Mouse (Mus musculus): ENCODE measurements around the gene Sin3b. TPM values are rescaled to one million over a fixed set of nuclear protein-coding genes. Genes with fewer than 3 reads are reported as not detected.
"Not testable (repeated sequence)": the region's sequence is repeated elsewhere in the genome, so short reads cannot be mapped to it uniquely, and the experiment has no call there.

Gene Sin3b
- polyA plus RNA-seq, 1 experiment from 2014 or later: 169 TPM

DNA sequence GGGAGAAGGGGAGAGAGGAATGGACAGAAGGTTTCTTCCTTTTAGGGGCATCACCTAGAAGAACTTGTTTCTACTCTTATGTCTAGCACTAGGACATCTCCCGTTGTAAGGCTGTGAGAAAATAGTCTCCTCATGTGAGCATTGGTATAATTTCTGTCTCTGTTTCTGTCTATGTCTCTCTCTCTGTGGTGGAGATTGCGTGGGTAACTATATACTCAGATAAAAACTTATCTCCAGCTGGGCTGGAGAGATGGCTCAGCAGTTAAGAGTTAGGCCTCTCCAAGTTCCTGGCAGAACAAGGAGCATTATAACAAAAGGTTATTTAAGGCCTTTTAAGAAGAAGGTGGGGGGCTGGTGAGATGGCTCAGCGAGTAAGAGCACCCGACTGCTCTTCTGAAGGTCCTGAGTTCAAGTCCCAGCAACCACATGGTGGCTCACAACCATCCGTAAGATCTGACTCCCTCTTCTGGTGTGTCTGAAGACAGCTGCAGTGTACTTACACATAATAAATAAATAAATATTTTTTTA lies 39.4 kb upstream of the Sin3b start:
- not testable (repeated sequence) for DNase-seq (ENCODE audit: low spot score); H3K4me1 ChIP-seq (ENCODE audit: control insufficient read depth, insufficient read depth, low read length); H3K9me3 ChIP-seq (ENCODE audit: control insufficient read depth, low read length); H3K4me2 ChIP-seq (ENCODE audit: low read depth); H3K36me3 ChIP-seq (ENCODE audit: control insufficient read depth, insufficient read depth, low read length); H3K9ac ChIP-seq (ENCODE audit: low read length); ATAC-seq (ENCODE audit: insufficient read depth, low FRiP score, low TSS enrichment); H3K4me3 ChIP-seq (ENCODE audit: low read depth, low read length); H3K27me3 ChIP-seq (ENCODE audit: control insufficient read depth, insufficient read depth, low read length); H3K27ac ChIP-seq (ENCODE audit: low read depth, low read length)
- WGBS: 92% methylated on average over 5 of the region's 5 CpGs

DNA sequence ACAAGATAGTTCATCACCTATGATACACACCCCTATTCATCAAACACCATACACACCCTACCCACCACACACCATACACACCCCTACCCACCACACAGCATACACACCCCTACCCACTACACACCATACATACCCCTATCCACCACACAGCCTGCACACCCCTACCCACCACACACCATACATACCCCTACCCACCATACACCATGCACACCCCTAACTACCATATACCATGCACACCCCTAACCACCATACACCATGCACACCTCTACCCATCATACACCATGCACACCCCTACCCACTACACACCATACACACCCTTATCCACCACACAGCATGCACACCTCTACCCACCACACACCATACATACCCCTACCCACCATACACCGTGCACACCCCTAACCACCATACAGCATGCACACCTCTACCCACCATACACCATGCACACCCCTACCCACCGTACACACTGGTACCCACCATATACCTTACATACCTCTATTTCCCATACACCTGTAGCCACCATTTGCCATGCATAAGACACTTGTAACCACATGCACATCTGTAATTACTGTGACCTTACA lies 24.6 kb upstream of the Sin3b start:
- no peaks in the 10 kb centered on the region for H3K36me3 ChIP-seq (ENCODE audit: control insufficient read depth, insufficient read depth, low read length)
- ATAC-seq (ENCODE audit: insufficient read depth, low FRiP score, low TSS enrichment) (peak; percentile 16; the same call in 1 of the 2 replicates), DNase-seq (ENCODE audit: low spot score) (no peak)
- H3K4me1 ChIP-seq (ENCODE audit: control insufficient read depth, insufficient read depth, low read length): no peaks in the 10 kb centered on the region
- WGBS: 96% methylated on average over 2 of the region's 2 CpGs
- no peak overlapping the region for H3K4me3 ChIP-seq (ENCODE audit: low read depth, low read length)
- H3K27ac ChIP-seq (ENCODE audit: low read depth, low read length): no peak overlapping the region
- no peak overlapping the region for H3K4me2 ChIP-seq (ENCODE audit: low read depth)
- H3K9me3 ChIP-seq (ENCODE audit: control insufficient read depth, low read length): no peaks in the 10 kb centered on the region
- no peaks in the 10 kb centered on the region for H3K27me3 ChIP-seq (ENCODE audit: control insufficient read depth, insufficient read depth, low read length)
- no peak overlapping the region for H3K9ac ChIP-seq (ENCODE audit: low read length)

DNA sequence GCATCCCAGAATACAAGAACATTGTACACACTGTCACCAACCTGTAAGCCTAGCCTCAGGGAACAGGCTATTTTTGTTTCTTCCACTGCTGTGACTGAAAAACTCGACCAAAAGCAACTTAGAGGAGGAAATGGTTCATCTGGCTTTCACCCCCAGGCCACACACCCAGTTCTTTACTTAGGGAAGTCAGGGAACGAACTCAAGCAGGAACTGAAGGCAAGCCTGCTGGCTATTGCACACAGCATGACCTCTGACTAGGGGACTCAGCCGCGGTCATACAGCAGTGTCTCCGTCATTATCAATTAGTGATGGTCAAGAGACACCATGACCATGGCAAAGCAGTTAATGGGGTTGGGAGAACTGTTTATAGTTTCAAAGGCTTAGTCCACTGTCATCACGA lies 10.5 kb upstream of the Sin3b start:
- no peaks in the 10 kb centered on the region for H3K4me1 ChIP-seq (ENCODE audit: control insufficient read depth, insufficient read depth, low read length)
- no peak for ATAC-seq (ENCODE audit: insufficient read depth, low FRiP score, low TSS enrichment)

DNA sequence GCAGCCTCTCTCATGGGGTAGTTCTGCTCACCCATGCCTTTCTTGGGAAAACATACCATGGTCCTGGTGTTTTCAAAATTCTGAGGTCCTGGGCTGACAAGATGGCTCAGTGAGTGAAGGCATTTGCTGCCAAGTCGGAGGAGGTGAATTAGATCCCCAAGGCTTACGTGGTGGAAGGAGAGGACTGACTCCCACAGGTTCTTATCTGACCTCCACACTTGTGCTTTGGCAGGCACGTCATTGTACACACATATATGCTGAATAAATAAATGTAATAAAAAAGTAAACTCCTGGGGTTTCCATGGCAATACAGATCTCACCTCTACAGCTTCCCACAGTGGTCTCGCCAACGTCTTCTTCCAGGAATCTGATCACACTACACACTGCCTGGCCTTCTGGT lies 6.5 kb upstream of the Sin3b start:
- Histone ChIP-seq H3K9me3 (ENCODE audit: control insufficient read depth, low read length) (no peaks in the 10 kb centered on the region), H3K4me1 (ENCODE audit: control insufficient read depth, insufficient read depth, low read length) (no peaks in the 10 kb centered on the region), H3K4me3 (ENCODE audit: low read depth, low read length) (no peak overlapping the region), H3K4me2 (ENCODE audit: low read depth) (no peak overlapping the region), H3K27ac (ENCODE audit: low read depth, low read length) (no peak overlapping the region), H3K9ac (ENCODE audit: low read length) (no peak overlapping the region), H3K36me3 (ENCODE audit: control insufficient read depth, insufficient read depth, low read length) (no peaks in the 10 kb centered on the region; the same call in 1 of the 2 replicates), H3K27me3 (ENCODE audit: control insufficient read depth, insufficient read depth, low read length) (no peaks in the 10 kb centered on the region)
- no peak for DNase-seq (ENCODE audit: low spot score)
- WGBS: 89% methylated on average over 5 of the region's 5 CpGs
- no peak for ATAC-seq (ENCODE audit: insufficient read depth, low FRiP score, low TSS enrichment)

More for the DNA sequence above, 10.5 kb upstream of the Sin3b start:
- no peaks in the 10 kb centered on the region for H3K36me3 ChIP-seq (ENCODE audit: control insufficient read depth, insufficient read depth, low read length)
- no peaks in the 10 kb centered on the region for H3K27me3 ChIP-seq (ENCODE audit: control insufficient read depth, insufficient read depth, low read length)
- no peak overlapping the region for H3K27ac ChIP-seq (ENCODE audit: low read depth, low read length)
- DNase-seq (ENCODE audit: low spot score): no peak
- no peaks in the 10 kb centered on the region for H3K9me3 ChIP-seq (ENCODE audit: control insufficient read depth, low read length)
- H3K9ac ChIP-seq (ENCODE audit: low read length): no peak overlapping the region
- no peak overlapping the region for H3K4me2 ChIP-seq (ENCODE audit: low read depth)
- 41% methylated on average over 6 of the region's 6 CpGs for WGBS
- no peak overlapping the region for H3K4me3 ChIP-seq (ENCODE audit: low read depth, low read length)

DNA sequence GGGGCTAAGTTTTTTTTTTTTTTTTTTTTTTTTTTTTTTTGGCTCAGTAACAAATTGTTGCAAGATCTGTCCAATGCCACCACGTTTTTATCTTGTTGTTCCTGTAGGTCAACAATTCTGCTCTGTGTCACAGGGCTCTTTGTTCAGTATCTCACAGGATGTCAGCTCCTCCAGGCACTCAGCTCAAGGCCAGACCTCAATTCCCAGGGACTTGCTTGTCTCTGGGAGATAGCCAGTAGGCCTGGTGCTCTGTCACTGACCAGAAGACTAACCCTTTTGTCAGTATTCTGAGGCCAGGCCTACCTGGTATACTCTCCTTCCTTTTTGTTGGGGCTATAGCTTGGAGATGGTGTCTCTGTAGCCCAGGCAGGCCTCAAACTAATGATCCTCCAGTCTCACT lies 2.5 kb upstream of the Sin3b start:
- Histone ChIP-seq H3K27ac (ENCODE audit: low read depth, low read length) (no peak overlapping the region), H3K27me3 (ENCODE audit: control insufficient read depth, insufficient read depth, low read length) (no peaks in the 10 kb centered on the region), H3K4me3 (ENCODE audit: low read depth, low read length) (no peak overlapping the region), H3K4me2 (ENCODE audit: low read depth) (no peak overlapping the region), H3K36me3 (ENCODE audit: control insufficient read depth, insufficient read depth, low read length) (peaks cover 2% of the 10 kb centered on the region), H3K9ac (ENCODE audit: low read length) (no peak overlapping the region), H3K9me3 (ENCODE audit: control insufficient read depth, low read length) (no peaks in the 10 kb centered on the region), H3K4me1 (ENCODE audit: control insufficient read depth, insufficient read depth, low read length) (peaks cover 5% of the 10 kb centered on the region; the same call in 1 of the 2 replicates)
- WGBS: 35% methylated on average over 1 of the region's 1 CpGs
- ATAC-seq (ENCODE audit: insufficient read depth, low FRiP score, low TSS enrichment): no peak
- no peak for DNase-seq (ENCODE audit: low spot score)

DNA sequence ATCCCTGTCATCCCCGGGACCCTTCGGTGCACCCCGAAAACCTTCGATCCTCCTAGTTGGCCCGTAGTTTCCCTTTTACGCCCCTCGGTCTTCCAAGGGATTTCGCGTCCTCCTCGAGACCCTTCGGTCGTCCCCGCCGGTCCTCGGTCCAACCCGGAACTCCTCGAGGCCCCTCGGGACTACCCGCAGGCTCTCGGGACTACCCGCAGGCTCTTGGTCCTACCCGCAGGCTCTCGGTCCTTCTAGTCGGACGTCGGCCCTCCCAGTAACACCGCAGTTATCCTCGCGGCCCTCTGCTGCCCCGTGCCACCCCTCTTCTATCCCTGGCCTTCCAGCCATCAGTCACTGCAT lies 541 bp downstream of the Sin3b start:
- Histone ChIP-seq H3K4me1 (ENCODE audit: control insufficient read depth, insufficient read depth, low read length) (peaks cover 5% of the 10 kb centered on the region; the same call in 1 of the 2 replicates), H3K9ac (ENCODE audit: low read length) (peak overlapping the region; percentile 94), H3K4me2 (ENCODE audit: low read depth) (peak overlapping the region; percentile 87), H3K4me3 (ENCODE audit: low read depth, low read length) (peak overlapping the region; percentile 98), H3K36me3 (ENCODE audit: control insufficient read depth, insufficient read depth, low read length) (peaks cover 20% of the 10 kb centered on the region), H3K9me3 (ENCODE audit: control insufficient read depth, low read length) (no peaks in the 10 kb centered on the region), H3K27me3 (ENCODE audit: control insufficient read depth, insufficient read depth, low read length) (no peaks in the 10 kb centered on the region), H3K27ac (ENCODE audit: low read depth, low read length) (no peak overlapping the region)
- DNase-seq (ENCODE audit: low spot score) (peak; percentile 42), ATAC-seq (ENCODE audit: insufficient read depth, low FRiP score, low TSS enrichment) (peak; percentile 46)
- under 1% methylated on average over 30 of the region's 30 CpGs for WGBS

DNA sequence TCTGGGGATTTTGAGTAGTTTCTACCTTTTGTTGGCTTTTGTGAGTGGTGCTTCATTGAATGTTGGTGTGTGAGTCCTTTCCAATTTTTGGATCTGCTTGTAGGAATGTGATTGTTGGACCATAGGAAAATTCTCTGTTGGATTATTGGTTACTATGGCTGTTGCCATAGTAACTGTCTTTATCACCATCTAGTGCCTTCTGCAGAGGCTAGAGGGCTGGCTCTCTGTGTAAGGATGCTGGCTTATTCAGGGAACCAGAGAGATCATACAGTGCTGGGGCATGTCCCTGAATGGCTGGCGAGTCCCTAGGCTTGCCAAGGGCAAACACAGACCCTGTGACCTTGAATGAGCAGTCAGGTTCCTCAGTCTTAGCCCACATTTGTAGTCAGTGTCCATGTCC lies 5.6 kb downstream of the Sin3b start:
- ATAC-seq (ENCODE audit: insufficient read depth, low FRiP score, low TSS enrichment) (no peak), DNase-seq (ENCODE audit: low spot score) (no peak)
- Histone ChIP-seq H3K9ac (ENCODE audit: low read length) (no peak overlapping the region), H3K27me3 (ENCODE audit: control insufficient read depth, insufficient read depth, low read length) (no peaks in the 10 kb centered on the region), H3K4me1 (ENCODE audit: control insufficient read depth, insufficient read depth, low read length) (peaks cover 5% of the 10 kb centered on the region; the same call in 1 of the 2 replicates), H3K4me2 (ENCODE audit: low read depth) (no peak overlapping the region), H3K36me3 (ENCODE audit: control insufficient read depth, insufficient read depth, low read length) (peaks cover 38% of the 10 kb centered on the region), H3K4me3 (ENCODE audit: low read depth, low read length) (no peak overlapping the region), H3K27ac (ENCODE audit: low read depth, low read length) (no peak overlapping the region), H3K9me3 (ENCODE audit: control insufficient read depth, low read length) (no peaks in the 10 kb centered on the region)
- 89% methylated on average over 1 of the region's 1 CpGs for WGBS

DNA sequence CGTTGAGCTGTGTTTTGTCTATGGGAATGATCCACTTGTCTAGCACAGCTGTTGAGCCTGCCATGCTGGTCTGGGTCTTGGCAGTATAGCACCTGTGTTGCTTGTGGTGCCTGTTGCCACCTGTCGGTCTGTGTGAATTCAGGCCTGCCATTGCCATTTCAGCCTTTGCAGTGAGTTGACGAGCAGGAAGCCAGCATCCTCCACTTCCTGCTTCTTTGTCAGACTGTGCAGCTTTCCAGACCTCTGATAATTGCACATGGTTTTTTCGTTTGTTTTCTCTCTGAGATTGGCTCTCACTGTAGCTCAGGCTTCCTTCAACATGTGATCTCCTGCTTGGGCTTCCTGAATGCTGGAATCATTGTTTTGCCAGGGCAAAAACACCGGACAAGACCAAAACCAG lies 11.9 kb downstream of the Sin3b start:
- no peaks in the 10 kb centered on the region for H3K27me3 ChIP-seq (ENCODE audit: control insufficient read depth, insufficient read depth, low read length)
- peaks cover 37% of the 10 kb centered on the region for H3K36me3 ChIP-seq (ENCODE audit: control insufficient read depth, insufficient read depth, low read length)
- no peak overlapping the region for H3K4me2 ChIP-seq (ENCODE audit: low read depth)
- H3K4me1 ChIP-seq (ENCODE audit: control insufficient read depth, insufficient read depth, low read length): no peaks in the 10 kb centered on the region
- DNase-seq (ENCODE audit: low spot score) (no peak), ATAC-seq (ENCODE audit: insufficient read depth, low FRiP score, low TSS enrichment) (no peak)
- H3K9me3 ChIP-seq (ENCODE audit: control insufficient read depth, low read length): no peaks in the 10 kb centered on the region
- no peak overlapping the region for H3K27ac ChIP-seq (ENCODE audit: low read depth, low read length)
- WGBS: 91% methylated on average over 5 of the region's 5 CpGs
- no peak overlapping the region for H3K9ac ChIP-seq (ENCODE audit: low read length)
- no peak overlapping the region for H3K4me3 ChIP-seq (ENCODE audit: low read depth, low read length)

DNA sequence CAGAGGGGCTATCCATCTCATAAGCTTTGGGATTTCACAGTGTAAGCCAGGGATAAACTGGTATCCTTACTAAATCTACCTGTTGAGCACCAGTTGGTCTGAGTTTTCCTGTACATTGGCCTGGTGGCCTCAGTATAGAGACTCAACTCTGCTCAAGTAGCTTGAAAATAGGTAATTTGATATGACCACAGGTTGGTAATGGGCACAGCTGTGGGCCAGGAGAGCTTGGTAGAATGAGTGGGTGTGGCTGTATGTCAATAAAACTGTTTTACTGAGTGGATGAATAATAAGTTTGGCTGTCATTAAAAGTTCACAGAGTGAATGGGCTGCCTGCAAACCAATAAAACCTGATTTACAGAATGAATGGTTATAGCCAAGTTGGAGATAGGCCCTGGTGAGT lies 13.8 kb downstream of the Sin3b start:
- Histone ChIP-seq H3K36me3 (ENCODE audit: control insufficient read depth, insufficient read depth, low read length) (peaks cover 37% of the 10 kb centered on the region), H3K9me3 (ENCODE audit: control insufficient read depth, low read length) (no peaks in the 10 kb centered on the region), H3K4me1 (ENCODE audit: control insufficient read depth, insufficient read depth, low read length) (no peaks in the 10 kb centered on the region), H3K27ac (ENCODE audit: low read depth, low read length) (no peak overlapping the region), H3K4me3 (ENCODE audit: low read depth, low read length) (no peak overlapping the region), H3K27me3 (ENCODE audit: control insufficient read depth, insufficient read depth, low read length) (no peaks in the 10 kb centered on the region), H3K4me2 (ENCODE audit: low read depth) (no peak overlapping the region), H3K9ac (ENCODE audit: low read length) (no peak overlapping the region)
- ATAC-seq (ENCODE audit: insufficient read depth, low FRiP score, low TSS enrichment) (no peak), DNase-seq (ENCODE audit: low spot score) (no peak)
